8 mouse cellular contexts compared by ENCODE assay signal in genomic region chr8:83739711-83740468, GRCm38 (mm10). TPM values are rescaled to one million over a fixed set of nuclear protein-coding genes. Genes with fewer than 3 reads are reported as not detected.
DNase-seq lines count a peak whose midpoint lies in the region; ATAC-seq lines count a peak whose summit lies in the region.

No protein-coding gene starts in this region.

- DNase-seq in gastrocnemius, postnatal 25 days = peak; percentile 32
- DNase-seq in gastrocnemius, adult 8-10 months (ENCODE audit: low spot score in 2 of 2) = no peak
- no peak for DNase-seq in intestine, embryonic 14.5 days (ENCODE audit: low spot score)
- DNase-seq in layer of hippocampus, postnatal 25 days (ENCODE audit: extremely low spot score in 1 of 2, low spot score in 1 of 2) = no peak
- no peak for DNase-seq in left cerebral cortex, adult 18-20 months (ENCODE audit: low spot score in 2 of 2)

- 45% methylated on average over 8 of the region's 8 CpGs for WGBS in intestine, embryonic 14.5 days
- WGBS in stomach, embryonic 16.5 days = 34% methylated on average over 8 of the region's 8 CpGs

- peak overlapping the region; percentile 49; the same call in 1 of the 2 replicates for H3K9ac ChIP-seq in intestine, embryonic 14.5 days (ENCODE audit: low read length)
- peak overlapping the region; percentile 78 for H3K9ac ChIP-seq in stomach, embryonic 16.5 days (ENCODE audit: low read length)

- H3K4me3 ChIP-seq in intestine, embryonic 14.5 days (ENCODE audit: low read depth, low read length) = peak overlapping the region; percentile 38
- H3K4me3 ChIP-seq in megakaryocyte, embryonic 14.5 days (replicated peaks) = peak overlapping the region; percentile 94
- peak overlapping the region; percentile 58 for H3K4me3 ChIP-seq in stomach, embryonic 16.5 days (replicated peaks; ENCODE audit: low read length)

- H3K4me1 ChIP-seq in intestine, embryonic 14.5 days (replicated peaks; ENCODE audit: control insufficient read depth, insufficient read depth, low read length) = peaks cover 34% of the 10 kb centered on the region
- H3K4me1 ChIP-seq in megakaryocyte, embryonic 14.5 days = peaks cover 79% of the 10 kb centered on the region
- H3K4me1 ChIP-seq in stomach, embryonic 16.5 days (ENCODE audit: control insufficient read depth, insufficient read depth, low read length) = peaks cover 36% of the 10 kb centered on the region

- H3K27me3 ChIP-seq in intestine, embryonic 14.5 days (replicated peaks; ENCODE audit: control insufficient read depth, insufficient read depth, low read length) = no peaks in the 10 kb centered on the region
- H3K27me3 ChIP-seq in megakaryocyte, embryonic 14.5 days (replicated peaks) = no peaks in the 10 kb centered on the region
- H3K27me3 ChIP-seq in stomach, embryonic 16.5 days (ENCODE audit: control insufficient read depth, insufficient read depth, low read length) = no peaks in the 10 kb centered on the region

- peak; percentile 57 for ATAC-seq in common myeloid progenitor, adult 5-6 weeks (replicated peaks; ENCODE audit: low read depth, poor library complexity, severe bottlenecking)
- ATAC-seq in intestine, embryonic 14.5 days (replicated peaks; ENCODE audit: low FRiP score, low TSS enrichment, low read depth) = no peak
- ATAC-seq in stomach, embryonic 16.5 days (ENCODE audit: insufficient read depth, low FRiP score) = no peak

- H3K9me3 ChIP-seq in intestine, embryonic 14.5 days (ENCODE audit: control insufficient read depth, low read length) = no peaks in the 10 kb centered on the region
- H3K9me3 ChIP-seq in megakaryocyte, embryonic 14.5 days = peaks cover 8% of the 10 kb centered on the region; the same call in 1 of the 2 replicates
- H3K9me3 ChIP-seq in stomach, embryonic 16.5 days (replicated peaks; ENCODE audit: control insufficient read depth, low read length) = 0 out of 2 replicates have a peak, but pooled peaks cover 5% of the 10 kb centered on the region

- peak overlapping the region; percentile 70 for H3K27ac ChIP-seq in intestine, embryonic 14.5 days (ENCODE audit: low read depth)
- H3K27ac ChIP-seq in stomach, embryonic 16.5 days (ENCODE audit: low read length) = peak overlapping the region; percentile 88

- no peaks in the 10 kb centered on the region for H3K36me3 ChIP-seq in intestine, embryonic 14.5 days (ENCODE audit: control insufficient read depth, insufficient read depth, low read length)
- H3K36me3 ChIP-seq in megakaryocyte, embryonic 14.5 days (replicated peaks; ENCODE audit: low read length) = peaks cover 24% of the 10 kb centered on the region
- H3K36me3 ChIP-seq in stomach, embryonic 16.5 days (ENCODE audit: control insufficient read depth, insufficient read depth, low read length) = no peaks in the 10 kb centered on the region

- peak overlapping the region; percentile 56 for H3K4me2 ChIP-seq in intestine, embryonic 14.5 days (ENCODE audit: low read length)
- peak overlapping the region; percentile 92 for H3K4me2 ChIP-seq in stomach, embryonic 16.5 days (ENCODE audit: low read depth, low read length)

RNA-seq across cellular contexts. Expression of gene Adgre5, which starts 1.2 kb away (rescaled TPM):
- total RNA-seq in gastrocnemius, postnatal 25 days (2021) = 10 to 100 TPM; 21.7 to 26.2 TPM
- total RNA-seq in gastrocnemius, adult 8-10 months (2022) = 10 to 100 TPM; 14.6 to 17.2 (median 15.6) TPM
- total RNA-seq in common myeloid progenitor, adult 5-6 weeks (2017) = 15.0 and 15.2 TPM in 2 replicates
- polyA plus RNA-seq in intestine, embryonic 14.5 days (2014; fragmentation: Nextera tagmentation; extraction: Ambion mirVana) = 40.2 and 41.4 TPM in 2 replicates
- polyA plus RNA-seq in megakaryocyte, embryonic 14.5 days (2012; ENCODE audit: insufficient read depth, low replicate concordance) = 18.7 and 23.5 TPM in 2 replicates
- polyA plus RNA-seq in stomach, embryonic 16.5 days (2015; fragmentation: Nextera tagmentation; extraction: Ambion mirVana) = 40.5 and 45.6 TPM in 2 replicates
- total RNA-seq in layer of hippocampus, postnatal 25 days (2021) = 10 to 100 TPM in 1 of 2 experiments, 1 to 10 TPM in 1; 7.4 to 11.0 TPM
- 10 to 100 TPM; 11.8 TPM for total RNA-seq in left cerebral cortex, adult 18-20 months (2021)

RNA-seq across cellular contexts. Expression of gene Ddx39, which starts 24.9 kb away (rescaled TPM):
- total RNA-seq in gastrocnemius, postnatal 25 days (2021) = 10 to 100 TPM; 11.2 to 13.2 TPM
- total RNA-seq in gastrocnemius, adult 8-10 months (2022) = 10 to 100 TPM; 10.6 to 12.0 (median 11.7) TPM
- total RNA-seq in common myeloid progenitor, adult 5-6 weeks (2017) = 109 and 124 TPM in 2 replicates
- polyA plus RNA-seq in intestine, embryonic 14.5 days (2014; fragmentation: Nextera tagmentation; extraction: Ambion mirVana) = 220 and 222 TPM in 2 replicates
- polyA plus RNA-seq in megakaryocyte, embryonic 14.5 days (2012; ENCODE audit: insufficient read depth, low replicate concordance) = 7.5 and 18.1 TPM in 2 replicates
- 154 and 167 TPM in 2 replicates for polyA plus RNA-seq in stomach, embryonic 16.5 days (2015; fragmentation: Nextera tagmentation; extraction: Ambion mirVana)
- 10 to 100 TPM; 14.4 to 17.2 TPM for total RNA-seq in layer of hippocampus, postnatal 25 days (2021)
- total RNA-seq in left cerebral cortex, adult 18-20 months (2021) = 10 to 100 TPM; 14.6 to 19.2 TPM

RNA-seq across cellular contexts. Expression of gene Pkn1, which starts 40.9 kb away (rescaled TPM):
- 10 to 100 TPM; 34.4 to 47.5 TPM for total RNA-seq in gastrocnemius, postnatal 25 days (2021)
- 10 to 100 TPM; 23.2 to 24.1 (median 23.6) TPM for total RNA-seq in gastrocnemius, adult 8-10 months (2022)
- total RNA-seq in common myeloid progenitor, adult 5-6 weeks (2017) = 34.4 and 63.9 TPM in 2 replicates
- polyA plus RNA-seq in intestine, embryonic 14.5 days (2014; fragmentation: Nextera tagmentation; extraction: Ambion mirVana) = 28.5 and 31.5 TPM in 2 replicates
- polyA plus RNA-seq in megakaryocyte, embryonic 14.5 days (2012; ENCODE audit: insufficient read depth, low replicate concordance) = 73.0 and 95.0 TPM in 2 replicates
- 14.7 and 19.9 TPM in 2 replicates for polyA plus RNA-seq in stomach, embryonic 16.5 days (2015; fragmentation: Nextera tagmentation; extraction: Ambion mirVana)
- 10 to 100 TPM; 42.2 to 57.6 TPM for total RNA-seq in layer of hippocampus, postnatal 25 days (2021)
- 10 to 100 TPM; 53.9 to 65.2 TPM for total RNA-seq in left cerebral cortex, adult 18-20 months (2021)

Comparison
In these comparisons a context has a peak if more than half of its experiments do, and no peak if none do; other contexts are left out.
1. H3K4me3 ChIP-seq: peak in every context shown above with its lines; median percentile 94 in megakaryocyte, embryonic 14.5 days; 58 in stomach, embryonic 16.5 days; 38 in intestine, embryonic 14.5 days.